Mouse (Mus musculus) heart, adult 2 months (tissue): ENCODE measurements around the gene Ptpn13.

Source experiments
- CTCF ChIP-seq: fragments of 200-600 bp; IDR thresholded peaks from 2 replicates; pipeline ENCODE4 v1.8.1; 2022; ENCODE audit warnings: antibody characterized with exemption, mild to moderate bottlenecking, moderate library complexity
- POLR2A ChIP-seq: fragments of 200-500 bp; IDR thresholded peaks from 2 replicates; pipeline ENCODE4 v1.6.1; 2011; ENCODE audit warnings: mild to moderate bottlenecking, low read depth, low read length, control low read depth; ENCODE audit not compliant: insufficient read depth

- TF ChIP-seq CTCF (no peak), POLR2A (no peak)
These were observed 101.9 kb downstream of the Ptpn13 start for GRCm38 (mm10) chr5:103526668-103527436.
